Mouse (Mus musculus): ENCODE results near the gene Chrne. TPM values are rescaled to one million over a fixed set of nuclear protein-coding genes. Genes with fewer than 3 reads are reported as not detected.
"Not testable (repeated sequence)": the region's sequence is repeated elsewhere in the genome, so short reads cannot be mapped to it uniquely, and the experiment has no call there.

Chrne gene
- polyA plus RNA-seq, 2 experiments: not detected

GRCm38 (mm10) chr11:70577201-70577600, 41.8 kb downstream of the Chrne start:
- WGBS (ENCODE audit: insufficient replicate concordance): 62% methylated on average over 3 of the region's 3 CpGs
- no peak overlapping the region for H3K4me3 ChIP-seq (ENCODE audit: insufficient read depth in 1 of 2, low read depth in 2 of 2, low read length in 2 of 2)
- H3K27me3 ChIP-seq (ENCODE audit: control insufficient read depth, insufficient read depth, low read length): no peaks in the 10 kb centered on the region
- DNase-seq (ENCODE audit: low read depth in 3 of 3, low spot score in 3 of 3) (no peak), ATAC-seq (ENCODE audit: insufficient read depth) (no peak)
- no peaks in the 10 kb centered on the region for H3K36me3 ChIP-seq (replicated peaks; ENCODE audit: control insufficient read depth, insufficient read depth, low read depth)
- H3K27ac ChIP-seq: no peak overlapping the region
- H3K9ac ChIP-seq (replicated peaks): no peak overlapping the region
- peaks cover 4 to 26% of the 10 kb centered on the region in 2 experiments for H3K4me1 ChIP-seq (replicated peaks; ENCODE audit: control insufficient read depth in 2 of 2, insufficient read depth in 2 of 2, low read length in 1 of 2)
- no peaks in the 10 kb centered on the region for H3K9me3 ChIP-seq (ENCODE audit: control insufficient read depth, low read length)
- TF ChIP-seq CTCF (IDR thresholded peaks at IDR 0.05; ENCODE audit: low read depth): no peak
- TF ChIP-seq EP300 (IDR thresholded peaks at IDR 0.05; ENCODE audit: low read depth): no peak
- no peak overlapping the region for H3K4me2 ChIP-seq (ENCODE audit: low read depth)

- Histone ChIP-seq H3K4me2 (ENCODE audit: low read depth) (no peak overlapping the region), H3K9me3 (ENCODE audit: control insufficient read depth, low read length) (no peaks in the 10 kb centered on the region), H3K36me3 (replicated peaks; ENCODE audit: control insufficient read depth, insufficient read depth, low read depth) (no peaks in the 10 kb centered on the region), H3K4me1 (replicated peaks; ENCODE audit: control insufficient read depth in 2 of 2, insufficient read depth in 2 of 2, low read length in 1 of 2) (peaks cover 20 to 34% of the 10 kb centered on the region in 2 experiments), H3K27ac (no peak overlapping the region), H3K9ac (replicated peaks) (no peak overlapping the region), H3K27me3 (ENCODE audit: control insufficient read depth, insufficient read depth, low read length) (no peaks in the 10 kb centered on the region), H3K4me3 (ENCODE audit: insufficient read depth in 1 of 2, low read depth in 2 of 2, low read length in 2 of 2) (no peak overlapping the region)
- TF ChIP-seq CTCF (IDR thresholded peaks at IDR 0.05; ENCODE audit: low read depth) (no peak), EP300 (IDR thresholded peaks at IDR 0.05; ENCODE audit: low read depth) (no peak)
- 70% methylated on average over 6 of the region's 6 CpGs for WGBS (ENCODE audit: insufficient replicate concordance)
- no peak for DNase-seq (ENCODE audit: low read depth in 3 of 3, low spot score in 3 of 3)
- no peak for ATAC-seq (ENCODE audit: insufficient read depth)
These were observed 45.1 kb downstream of the Chrne start for GRCm38 (mm10) chr11:70573872-70574271.

GRCm38 (mm10) chr11:70572348-70572902, 46.6 kb downstream of the Chrne start:
- DNase-seq (ENCODE audit: low read depth in 3 of 3, low spot score in 3 of 3) (no peak), ATAC-seq (ENCODE audit: insufficient read depth) (peak; percentile 55; the same call in 1 of the 2 replicates)
- Histone ChIP-seq H3K4me1 (replicated peaks; ENCODE audit: control insufficient read depth in 2 of 2, insufficient read depth in 2 of 2, low read length in 1 of 2) (peaks cover 20 to 34% of the 10 kb centered on the region in 2 experiments), H3K27ac (no peak overlapping the region), H3K4me3 (ENCODE audit: insufficient read depth in 1 of 2, low read depth in 2 of 2, low read length in 2 of 2) (no peak overlapping the region), H3K4me2 (ENCODE audit: low read depth) (peak overlapping the region; percentile 31), H3K27me3 (ENCODE audit: control insufficient read depth, insufficient read depth, low read length) (no peaks in the 10 kb centered on the region), H3K9me3 (ENCODE audit: control insufficient read depth, low read length) (no peaks in the 10 kb centered on the region), H3K36me3 (replicated peaks; ENCODE audit: control insufficient read depth, insufficient read depth, low read depth) (no peaks in the 10 kb centered on the region), H3K9ac (replicated peaks) (no peak overlapping the region)
- TF ChIP-seq EP300 (IDR thresholded peaks at IDR 0.05; ENCODE audit: low read depth) (peak; percentile 58; the same call in 1 of the 2 replicates), CTCF (IDR thresholded peaks at IDR 0.05; ENCODE audit: low read depth) (no peak)
- WGBS (ENCODE audit: insufficient replicate concordance): 32% methylated on average over 5 of the region's 5 CpGs

- peaks cover 20 to 34% of the 10 kb centered on the region in 2 experiments for H3K4me1 ChIP-seq (replicated peaks; ENCODE audit: control insufficient read depth in 2 of 2, insufficient read depth in 2 of 2, low read length in 1 of 2)
- no peaks in the 10 kb centered on the region for H3K9me3 ChIP-seq (ENCODE audit: control insufficient read depth, low read length)
- H3K4me2 ChIP-seq (ENCODE audit: low read depth): no peak overlapping the region
- DNase-seq (ENCODE audit: low read depth in 3 of 3, low spot score in 3 of 3) (no peak), ATAC-seq (ENCODE audit: insufficient read depth) (no peak)
- WGBS (ENCODE audit: insufficient replicate concordance): 76% methylated on average over 1 of the region's 1 CpGs
- no peak overlapping the region for H3K4me3 ChIP-seq (ENCODE audit: insufficient read depth in 1 of 2, low read depth in 2 of 2, low read length in 2 of 2)
- no peaks in the 10 kb centered on the region for H3K27me3 ChIP-seq (ENCODE audit: control insufficient read depth, insufficient read depth, low read length)
- TF ChIP-seq CTCF (IDR thresholded peaks at IDR 0.05; ENCODE audit: low read depth) (no peak), EP300 (IDR thresholded peaks at IDR 0.05; ENCODE audit: low read depth) (no peak)
- no peak overlapping the region for H3K9ac ChIP-seq (replicated peaks)
- no peaks in the 10 kb centered on the region for H3K36me3 ChIP-seq (replicated peaks; ENCODE audit: control insufficient read depth, insufficient read depth, low read depth)
- H3K27ac ChIP-seq: no peak overlapping the region
These were observed 47.4 kb downstream of the Chrne start for GRCm38 (mm10) chr11:70571641-70572040.

GRCm38 (mm10) chr11:70570614-70571013, 48.4 kb downstream of the Chrne start:
- ATAC-seq (ENCODE audit: insufficient read depth): peak; percentile 80
- H3K27ac ChIP-seq; H3K9me3 ChIP-seq (ENCODE audit: control insufficient read depth, low read length); H3K36me3 ChIP-seq (replicated peaks; ENCODE audit: control insufficient read depth, insufficient read depth, low read depth); H3K9ac ChIP-seq (replicated peaks); H3K4me2 ChIP-seq (ENCODE audit: low read depth); H3K27me3 ChIP-seq (ENCODE audit: control insufficient read depth, insufficient read depth, low read length); H3K4me3 ChIP-seq (ENCODE audit: insufficient read depth in 1 of 2, low read depth in 2 of 2, low read length in 2 of 2); DNase-seq (ENCODE audit: low read depth in 3 of 3, low spot score in 3 of 3): not testable (repeated sequence)
- 15% methylated on average over 1 of the region's 1 CpGs for WGBS (ENCODE audit: insufficient replicate concordance)
- peaks cover 20 to 34% of the 10 kb centered on the region in 2 experiments for H3K4me1 ChIP-seq (replicated peaks; ENCODE audit: control insufficient read depth in 2 of 2, insufficient read depth in 2 of 2, low read length in 1 of 2)

Measured in liver, embryonic 14.5 days (tissue).